Mouse (Mus musculus) cerebellum, adult 2 months (tissue): Measurements from ENCODE around the gene Uck2.

ENCODE experiments used
- CTCF ChIP-seq: fragments of 200-500 bp; IDR thresholded peaks from 2 replicates; pipeline ENCODE4 v1.5.1; 2011; ENCODE audit warnings: low read depth, mild to moderate bottlenecking, control low read depth, low read length, moderate library complexity, borderline replicate concordance; ENCODE audit not compliant: insufficient read depth
- POLR2A ChIP-seq: fragments of 200-500 bp; IDR thresholded peaks from 2 replicates; pipeline ENCODE4 v1.6.1; 2011; ENCODE audit warnings: low read length, control low read depth, borderline replicate concordance; ENCODE audit not compliant: insufficient read depth

DNA sequence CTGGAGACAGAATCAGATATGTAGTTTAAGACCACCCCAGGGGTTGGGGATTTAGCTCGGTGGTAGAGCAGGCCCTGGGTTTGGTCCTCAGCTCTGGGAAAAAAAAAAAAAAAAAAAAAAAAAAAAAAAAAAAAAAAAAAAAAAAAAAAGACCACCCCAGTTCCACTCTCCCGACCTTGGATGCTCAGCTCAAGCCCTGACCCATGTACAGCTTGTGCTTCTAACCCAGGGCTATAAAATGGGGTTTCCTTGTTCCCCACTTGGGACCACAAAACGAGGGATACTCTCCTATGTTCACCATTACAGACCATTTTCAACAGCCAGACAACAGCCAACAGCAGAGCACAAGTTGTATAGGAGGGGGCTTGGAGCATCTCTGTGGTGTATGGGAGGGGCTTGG is 18.4 kb downstream of the Uck2 start:
- TF ChIP-seq POLR2A (no peak), CTCF (no peak)
